Mouse (Mus musculus): ENCODE results near the gene Hao1.

GRCm38 (mm10) chr2:134545116-134545515 lies 9.1 kb downstream of the Hao1 start:
- TF ChIP-seq CTCF (IDR thresholded peaks at IDR 0.05; ENCODE audit: low read depth) (no peak), EP300 (optimal IDR thresholded peaks at IDR 0.05) (no peak)
